Mouse (Mus musculus) small intestine, adult 2 months (tissue): ENCODE results near the gene Ptpn14.

ENCODE experiments used
- CTCF ChIP-seq: fragments of 200-500 bp; IDR thresholded peaks from 2 replicates; pipeline ENCODE4 v1.5.1; 2012; ENCODE audit warnings: low read depth, mild to moderate bottlenecking, control low read depth, inconsistent platforms, low read length, moderate library complexity, mixed read lengths; ENCODE audit not compliant: insufficient replicate concordance, insufficient read length; ENCODE audit errors: extremely low read depth
- POLR2A ChIP-seq: fragments of 200-500 bp; IDR thresholded peaks from 2 replicates; pipeline ENCODE4 v1.6.1; 2012; ENCODE audit warnings: low read depth, mild to moderate bottlenecking, control low read depth, inconsistent platforms, low read length, moderate library complexity

- TF ChIP-seq CTCF, result no peak
- no peak for TF ChIP-seq POLR2A
Measured at GRCm38 (mm10) chr1:189707014-189707413, 21.1 kb upstream of the Ptpn14 start.
